Mouse (Mus musculus) CH12.LX (cell line): Measurements from ENCODE around the gene Ccdc88b. TPM values are rescaled to one million over a fixed set of nuclear protein-coding genes. Genes with fewer than 3 reads are reported as not detected.

Source experiments
- DNase-seq: peaks from one replicate; pipeline ENCODE4 v3.0.0-alpha.2; 2013; ENCODE audit errors: extremely low read depth
- H3K27ac ChIP-seq: 2 replicates; pipeline ENCODE4 v1.5.1; 2012; ENCODE audit warnings: low read depth, mild to moderate bottlenecking, control low read depth, moderate library complexity; ENCODE audit not compliant: insufficient read depth
- H3K27me3 ChIP-seq: replicated peaks from 2 replicates; pipeline ENCODE3; 2012; ENCODE audit warnings: inconsistent platforms
- H3K36me3 ChIP-seq, 2 experiments: replicated peaks in 1 of 2; 2 replicates each; pipeline versions ENCODE3 to v1.6.1; 2012; ENCODE audit warnings: inconsistent platforms in 1 of 2, low read length in 1 of 2, mild to moderate bottlenecking in 1 of 2, mixed read lengths in 1 of 2, moderate library complexity in 1 of 2; ENCODE audit not compliant: control insufficient read depth in 1 of 2, insufficient read depth in 1 of 2
- H3K4me1 ChIP-seq, 2 experiments: 2 replicates each; pipeline ENCODE4 v1.6.1; 2012; ENCODE audit warnings: inconsistent platforms in 1 of 2, moderate library complexity in 1 of 2; ENCODE audit not compliant: insufficient read depth in 2 of 2, control insufficient read depth in 1 of 2
- H3K4me2 ChIP-seq: 2 replicates; pipeline ENCODE4 v1.6.1; 2012; ENCODE audit warnings: low read depth, mild to moderate bottlenecking, control low read depth; ENCODE audit not compliant: poor library complexity, insufficient read depth, severe bottlenecking
- H3K4me3 ChIP-seq, 3 experiments: fragments of 150-350 bp in 1 of 3; sonication (generic) in 1 of 3; replicated peaks in 1 of 3; 2 replicates each; pipeline versions ENCODE3 to v1.5.1; 2011 to 2012; ENCODE audit warnings: low read depth in 2 of 3, low read length in 2 of 3, mild to moderate bottlenecking in 2 of 3, moderate library complexity in 2 of 3, control low read depth in 1 of 3, improper control_type of control experiment in 1 of 3, inconsistent platforms in 1 of 3, mixed read lengths in 1 of 3; ENCODE audit not compliant: poor library complexity in 1 of 3
- H3K79me2 ChIP-seq: replicated peaks from 2 replicates; pipeline ENCODE4 v1.6.1; 2012; ENCODE audit warnings: mild to moderate bottlenecking, moderate library complexity; ENCODE audit not compliant: control insufficient read depth, poor library complexity, insufficient read depth, severe bottlenecking; ENCODE audit errors: extremely low read depth
- H3K9ac ChIP-seq: 2 replicates; pipeline ENCODE4 v1.6.1; 2012; ENCODE audit warnings: low read depth, mild to moderate bottlenecking, control low read depth, moderate library complexity; ENCODE audit not compliant: insufficient read depth
- H3K9me3 ChIP-seq: replicated peaks from 2 replicates; pipeline ENCODE3; 2012; ENCODE audit warnings: low read length, inconsistent platforms, mixed read lengths
- BHLHE40 ChIP-seq: IDR thresholded peaks from 2 replicates; pipeline ENCODE4 v1.6.1; 2011; ENCODE audit warnings: mild to moderate bottlenecking, low read depth, low read length, improper control_type of control experiment
- CTCF ChIP-seq, 2 experiments: IDR thresholded peaks in 1 of 2; conservative IDR thresholded peaks in 1 of 2; 2 replicates each; pipeline ENCODE4 v1.5.1; 2011 to 2012; ENCODE audit warnings: low read depth in 2 of 2, low read length in 2 of 2, improper control_type of control experiment in 1 of 2, inconsistent platforms in 1 of 2, mild to moderate bottlenecking in 1 of 2, moderate library complexity in 1 of 2
- EP300 ChIP-seq: IDR thresholded peaks from 2 replicates; pipeline ENCODE4 v1.6.1; 2011; ENCODE audit warnings: low read length, improper control_type of control experiment
- ETS1 ChIP-seq: conservative IDR thresholded peaks from 2 replicates; pipeline ENCODE4 v1.6.1; 2012; ENCODE audit warnings: low read depth, mild to moderate bottlenecking, inconsistent platforms, low read length, improper control_type of control experiment, moderate library complexity
- HCFC1 ChIP-seq: IDR thresholded peaks from 2 replicates; pipeline ENCODE4 v1.6.1; 2012; ENCODE audit warnings: low read depth, mild to moderate bottlenecking, inconsistent platforms, low read length, improper control_type of control experiment
- JUN ChIP-seq: IDR thresholded peaks from 2 replicates; pipeline ENCODE4 v1.6.1; 2011; ENCODE audit warnings: low read depth, mild to moderate bottlenecking, low read length, improper control_type of control experiment, moderate library complexity; ENCODE audit not compliant: insufficient read depth
- JUND ChIP-seq: conservative IDR thresholded peaks from 2 replicates; pipeline ENCODE4 v1.6.1; 2011; ENCODE audit warnings: low read depth, low read length, improper control_type of control experiment
- KAT2A ChIP-seq: IDR thresholded peaks from 2 replicates; pipeline ENCODE4 v1.6.1; 2012; ENCODE audit warnings: low read length, improper control_type of control experiment, inconsistent platforms; ENCODE audit not compliant: insufficient replicate concordance
- MAFK ChIP-seq: IDR thresholded peaks from 2 replicates; pipeline ENCODE4 v1.6.1; 2011; ENCODE audit warnings: low read length, improper control_type of control experiment; ENCODE audit not compliant: insufficient replicate concordance
- MAX ChIP-seq: IDR thresholded peaks from 2 replicates; pipeline ENCODE4 v1.6.1; 2011; ENCODE audit warnings: low read length, improper control_type of control experiment
- MAZ ChIP-seq: IDR thresholded peaks from 2 replicates; pipeline ENCODE4 v1.6.1; 2012; ENCODE audit warnings: low read depth, mild to moderate bottlenecking, inconsistent platforms, low read length, improper control_type of control experiment, moderate library complexity
- MYC ChIP-seq: IDR thresholded peaks from 2 replicates; pipeline ENCODE4 v1.6.1; 2011; ENCODE audit warnings: low read depth, mild to moderate bottlenecking, improper control_type of control experiment, low read length
- NRF1 ChIP-seq: IDR thresholded peaks from 2 replicates; pipeline ENCODE4 v1.6.1; 2014; ENCODE audit warnings: low read depth, mild to moderate bottlenecking, inconsistent platforms, low read length, improper control_type of control experiment, moderate library complexity
- PAX5 ChIP-seq: IDR thresholded peaks from 2 replicates; pipeline ENCODE4 v1.6.1; 2012; ENCODE audit warnings: low read length, inconsistent platforms, mixed read lengths
- POLR2AphosphoS2 ChIP-seq: IDR thresholded peaks from 2 replicates; pipeline ENCODE4 v1.6.1; 2011; ENCODE audit warnings: low read depth, low read length, improper control_type of control experiment
- RAD21 ChIP-seq: IDR thresholded peaks from 2 replicates; pipeline ENCODE4 v1.6.1; 2011; ENCODE audit warnings: low read depth, mild to moderate bottlenecking, low read length, improper control_type of control experiment, moderate library complexity
- RCOR1 ChIP-seq: conservative IDR thresholded peaks from 2 replicates; pipeline ENCODE4 v1.6.1; 2012; ENCODE audit warnings: low read depth, mild to moderate bottlenecking, inconsistent platforms, low read length, improper control_type of control experiment
- SMC3 ChIP-seq: IDR thresholded peaks from 2 replicates; pipeline ENCODE4 v1.6.1; 2011; ENCODE audit warnings: low read depth, low read length, improper control_type of control experiment
- USF2 ChIP-seq: conservative IDR thresholded peaks from 2 replicates; pipeline ENCODE4 v1.6.1; 2011; ENCODE audit warnings: low read depth, low read length, improper control_type of control experiment
- ZMIZ1 ChIP-seq: IDR thresholded peaks from 2 replicates; pipeline ENCODE4 v1.6.1; 2012; ENCODE audit warnings: low read depth, mild to moderate bottlenecking, inconsistent platforms, low read length, improper control_type of control experiment
- dilution Hi-C: fragments of 300-500 bp; cut with MboI; formaldehyde crosslinking; loops from 2 replicates; pipeline ENCODE4 v1.14.3; 2020; ENCODE audit warnings: low sequenced_read_pairs; ENCODE audit not compliant: extremely low pct_unique_long_range_greater_than_20kb, extremely low pct_ligation_motif_present
- in situ Hi-C: fragments of 300-500 bp; cut with MboI; formaldehyde crosslinking; loops from 3 replicates; pipeline ENCODE4 v1.14.3; 2019; ENCODE audit warnings: low sequenced_read_pairs, low pct_ligation_motif_present, low pct_unique_long_range_greater_than_20kb, mixed read lengths
- polyA plus RNA-seq: library from polyadenylated mRNA; unstranded; fragments of >175 nt; gene quantifications from 2 replicates; pipeline ENCODE4 v1.2.1, GENCODE M21; 2012; ENCODE audit warnings: low read depth; ENCODE audit not compliant: insufficient read length
- total RNA-seq, 2 experiments: library from RNA; depleted of rRNA; stranded (reverse); fragments of 300-350 nt in 1 of 2; fragments of >200 nt in 1 of 2; gene quantifications; 2 replicates each; pipeline ENCODE4 v1.2.3; 2012 to 2014

Ccdc88b gene
- total and polyA plus RNA-seq, 3 experiments: 20.5 to 76.4 (median 53.0) TPM

- peaks cover 6 to 12% of the 10 kb centered on the region in 2 experiments for H3K4me1 ChIP-seq
- no peak overlapping the region for H3K27ac ChIP-seq
- dilution Hi-C loops: no loop called here
Measured at GRCm38 (mm10) chr19:6876799-6877198, 18.8 kb upstream of the Ccdc88b start.

DNA sequence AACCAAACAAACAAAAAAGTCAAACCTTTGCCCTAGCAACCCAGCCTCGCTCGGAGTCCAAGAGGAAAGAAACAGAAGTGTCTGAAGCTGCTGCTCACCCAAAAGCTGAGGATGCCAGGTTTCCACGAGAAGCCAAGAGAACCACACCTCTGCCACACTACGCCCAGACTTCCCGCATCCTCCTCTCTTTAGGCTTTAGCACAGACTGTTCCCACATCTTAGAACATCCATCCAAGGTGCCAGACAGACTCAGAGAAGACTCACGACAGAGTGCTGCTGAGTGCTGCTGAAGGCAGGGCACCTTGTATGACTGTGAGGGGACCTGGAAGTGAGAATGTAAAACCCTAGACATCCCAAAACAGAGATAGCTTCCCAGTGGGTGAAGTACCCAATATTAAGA, 17.8 kb upstream of the Ccdc88b start:
- Histone ChIP-seq H3K79me2 (no peaks in the 10 kb centered on the region), H3K27ac (no peak overlapping the region), H3K36me3 (no peaks in the 10 kb centered on the region), H3K27me3 (no peaks in the 10 kb centered on the region), H3K9me3 (peaks cover 2% of the 10 kb centered on the region), H3K4me2 (no peak overlapping the region), H3K9ac (no peak overlapping the region), H3K4me3 (no peak overlapping the region), H3K4me1 (peaks cover 8 to 22% of the 10 kb centered on the region in 2 experiments)
- dilution Hi-C loops (no loop called here), in situ Hi-C loops (no loop called here)
- no peak for DNase-seq
- TF ChIP-seq RCOR1 (no peak), MAZ (no peak), KAT2A (no peak), ETS1 (no peak), PAX5 (no peak), BHLHE40 (no peak), RAD21 (no peak), ZMIZ1 (no peak), MAX (no peak), CTCF (conservative IDR thresholded peaks at IDR 0.05 in 1 of 2, IDR thresholded peaks at IDR 0.05 in 1 of 2; ENCODE audit: low read depth in 2 of 2, low read length in 2 of 2) (no peak)

More at GRCm38 (mm10) chr19:6876799-6877198, 18.8 kb upstream of the Ccdc88b start:
- Histone ChIP-seq H3K27me3 (no peaks in the 10 kb centered on the region), H3K79me2 (no peaks in the 10 kb centered on the region), H3K36me3 (no peaks in the 10 kb centered on the region), H3K9ac (no peak overlapping the region)
- DNase-seq: no peak
- TF ChIP-seq USF2 (peak; percentile 27; the same call in 1 of the 2 replicates), POLR2AphosphoS2 (no peak), MAFK (no peak)
- TF ChIP-seq, all 38 proteins: peak for 1
- Histone ChIP-seq H3K4me2 (no peak overlapping the region), H3K4me3 (no peak overlapping the region), H3K9me3 (peaks cover 2% of the 10 kb centered on the region)
- in situ Hi-C loops: no loop called here

GRCm38 (mm10) chr19:6874257-6874656, 16.2 kb upstream of the Ccdc88b start:
- Histone ChIP-seq H3K4me2 (no peak overlapping the region), H3K4me1 (peaks cover 8 to 35% of the 10 kb centered on the region in 2 experiments), H3K9me3 (peaks cover 4% of the 10 kb centered on the region), H3K79me2 (no peaks in the 10 kb centered on the region), H3K27me3 (no peaks in the 10 kb centered on the region), H3K36me3 (no peaks in the 10 kb centered on the region), H3K9ac (no peak overlapping the region), H3K4me3 (no peak overlapping the region), H3K27ac (no peak overlapping the region)
- TF ChIP-seq MYC (no peak), RAD21 (no peak), NRF1 (no peak), JUN (no peak), MAX (no peak), JUND (no peak), SMC3 (no peak), EP300 (no peak), RCOR1 (no peak), HCFC1 (no peak)
- in situ Hi-C loops (loop anchor here (5.0 kb wide), 1 partner anchor 48 kb away; the partner anchor contains the start of gene Esrra), dilution Hi-C loops (no loop called here)
- DNase-seq: no peak
